Mouse (Mus musculus): Measurements from ENCODE around the gene Gm12184. TPM values are rescaled to one million over a fixed set of nuclear protein-coding genes. Genes with fewer than 3 reads are reported as not detected.

Gene Gm12184
- polyA plus RNA-seq, 1 experiment from 2014 or later: 13.6 TPM

DNA sequence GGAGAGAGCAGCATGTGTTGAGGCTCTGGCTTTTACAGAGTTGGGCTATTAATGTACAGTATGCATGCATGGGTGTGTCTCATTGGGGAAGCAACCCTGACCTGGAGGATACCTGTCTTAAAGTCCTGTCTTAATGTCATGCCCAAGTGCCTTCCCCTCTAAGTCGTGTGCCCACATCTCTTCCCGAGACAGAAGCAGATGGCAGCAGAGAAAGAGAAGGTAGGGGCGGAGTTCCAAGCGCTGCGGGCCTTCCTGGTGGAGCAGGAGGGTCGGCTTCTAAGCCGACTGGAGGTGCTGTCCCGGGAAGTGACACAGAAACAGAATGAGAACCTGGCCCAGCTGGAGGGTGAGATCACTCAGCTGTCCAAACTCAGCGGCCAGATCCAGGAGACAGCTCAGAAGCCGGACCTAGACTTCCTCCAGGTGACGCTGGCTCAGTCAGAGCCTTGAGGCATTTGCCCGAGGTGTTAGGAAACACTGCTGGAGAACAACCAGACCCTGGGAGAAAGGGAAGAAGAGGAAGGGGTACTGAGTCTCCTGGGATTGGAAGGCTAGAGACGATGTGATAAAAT is 18.9 kb upstream of the Gm12184 start:
- Histone ChIP-seq H3K9me3 (no peaks in the 10 kb centered on the region), H3K4me2 (peak overlapping the region; percentile 16; the same call in 1 of the 2 replicates), H3K36me3 (no peaks in the 10 kb centered on the region), H3K27ac (no peak overlapping the region), H3K4me3 (replicated peaks) (no peak overlapping the region), H3K9ac (replicated peaks) (no peak overlapping the region), H3K4me1 (replicated peaks) (no peaks in the 10 kb centered on the region; the same call in 1 of the 2 replicates), H3K27me3 (peaks cover 28% of the 10 kb centered on the region)
- no peak for ATAC-seq (ENCODE audit: insufficient number of reproducible peaks, insufficient read depth, low FRiP score, low TSS enrichment, low read depth)
- 22% methylated on average over 13 of the region's 13 CpGs for WGBS

DNA sequence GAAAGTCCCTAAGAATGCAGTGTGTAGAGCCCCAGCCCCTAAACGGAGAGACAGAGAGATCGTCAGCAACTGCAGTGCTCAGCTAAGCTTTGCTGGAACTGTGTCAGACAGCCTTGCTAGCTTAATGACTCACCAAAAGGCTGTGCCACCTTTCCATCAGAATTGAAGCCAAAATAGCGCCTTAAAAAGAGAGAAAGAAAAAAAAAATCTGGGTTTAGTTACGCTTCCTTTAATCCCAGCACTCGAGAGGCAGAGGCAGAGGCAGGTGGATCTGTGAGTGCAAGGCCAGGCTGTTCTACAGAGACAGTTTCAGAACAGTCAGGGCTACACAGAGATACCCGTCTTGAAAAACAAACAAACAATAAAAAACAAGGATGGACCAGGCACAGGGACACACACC is 17.9 kb upstream of the Gm12184 start:
- H3K27ac ChIP-seq: no peak overlapping the region
- no peak overlapping the region for H3K9ac ChIP-seq (replicated peaks)
- H3K9me3 ChIP-seq: no peaks in the 10 kb centered on the region
- ATAC-seq (ENCODE audit: insufficient number of reproducible peaks, insufficient read depth, low FRiP score, low TSS enrichment, low read depth): no peak
- H3K4me1 ChIP-seq (replicated peaks): no peaks in the 10 kb centered on the region; the same call in 1 of the 2 replicates
- no peak overlapping the region for H3K4me3 ChIP-seq (replicated peaks)
- H3K27me3 ChIP-seq: peaks cover 25% of the 10 kb centered on the region
- no peak overlapping the region for H3K4me2 ChIP-seq
- 54% methylated on average over 6 of the region's 6 CpGs for WGBS
- no peaks in the 10 kb centered on the region for H3K36me3 ChIP-seq

DNA sequence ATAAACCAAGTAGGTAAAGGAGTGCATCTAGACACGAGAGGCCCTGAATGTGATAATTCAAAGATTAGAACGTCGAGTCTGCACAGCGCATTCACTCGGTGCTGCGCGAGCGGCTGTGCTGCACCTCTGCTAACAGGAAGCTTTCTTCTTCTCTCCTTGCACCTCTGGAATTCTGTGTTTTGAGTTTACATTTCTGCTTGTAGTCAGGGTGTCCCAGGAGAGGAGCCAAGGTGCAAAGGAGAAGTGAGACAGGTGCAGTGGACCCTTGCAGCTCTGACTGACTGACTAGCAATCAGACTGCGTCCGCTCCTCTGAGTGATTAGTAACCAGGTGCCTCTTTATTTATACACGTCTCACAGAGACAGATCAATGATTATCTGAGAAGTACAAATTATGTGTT is 16.7 kb upstream of the Gm12184 start:
- WGBS: 86% methylated on average over 11 of the region's 11 CpGs
- H3K4me2 ChIP-seq: no peak overlapping the region
- no peaks in the 10 kb centered on the region for H3K36me3 ChIP-seq
- peaks cover 19% of the 10 kb centered on the region for H3K27me3 ChIP-seq
- H3K4me1 ChIP-seq (replicated peaks): peaks cover 5% of the 10 kb centered on the region; the same call in 1 of the 2 replicates
- no peak for ATAC-seq (ENCODE audit: insufficient number of reproducible peaks, insufficient read depth, low FRiP score, low TSS enrichment, low read depth)
- H3K4me3 ChIP-seq (replicated peaks): no peak overlapping the region
- H3K27ac ChIP-seq: no peak overlapping the region
- H3K9me3 ChIP-seq: no peaks in the 10 kb centered on the region
- no peak overlapping the region for H3K9ac ChIP-seq (replicated peaks)

DNA sequence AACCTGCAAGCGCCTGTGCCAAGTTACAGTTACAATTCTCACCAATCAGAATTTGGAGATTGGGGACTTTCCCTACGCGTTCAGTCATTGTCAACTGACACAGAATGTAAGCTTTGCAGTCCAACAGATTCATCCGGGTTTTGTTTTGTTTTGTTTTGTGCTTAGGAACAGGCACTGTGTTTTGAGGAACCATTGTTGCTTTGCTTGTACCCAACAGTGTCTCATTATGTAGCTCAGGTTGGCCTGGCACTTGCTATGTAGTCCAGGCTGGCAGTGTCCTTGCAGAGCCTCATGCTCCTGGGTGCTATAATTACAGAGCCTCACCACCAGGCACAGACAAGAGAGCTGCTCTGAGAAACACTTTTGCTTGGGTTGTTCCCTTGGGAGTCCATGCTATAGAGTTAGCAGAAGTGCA is 15.9 kb upstream of the Gm12184 start:
- H3K9me3 ChIP-seq: no peaks in the 10 kb centered on the region
- no peak overlapping the region for H3K9ac ChIP-seq (replicated peaks)
- WGBS: 83% methylated on average over 4 of the region's 4 CpGs
- ATAC-seq (ENCODE audit: insufficient number of reproducible peaks, insufficient read depth, low FRiP score, low TSS enrichment, low read depth): no peak
- H3K4me1 ChIP-seq (replicated peaks): peaks cover 8% of the 10 kb centered on the region; the same call in 1 of the 2 replicates
- no peak overlapping the region for H3K4me3 ChIP-seq (replicated peaks)
- H3K27me3 ChIP-seq: peaks cover 17% of the 10 kb centered on the region
- no peak overlapping the region for H3K27ac ChIP-seq
- no peaks in the 10 kb centered on the region for H3K36me3 ChIP-seq
- H3K4me2 ChIP-seq: no peak overlapping the region

DNA sequence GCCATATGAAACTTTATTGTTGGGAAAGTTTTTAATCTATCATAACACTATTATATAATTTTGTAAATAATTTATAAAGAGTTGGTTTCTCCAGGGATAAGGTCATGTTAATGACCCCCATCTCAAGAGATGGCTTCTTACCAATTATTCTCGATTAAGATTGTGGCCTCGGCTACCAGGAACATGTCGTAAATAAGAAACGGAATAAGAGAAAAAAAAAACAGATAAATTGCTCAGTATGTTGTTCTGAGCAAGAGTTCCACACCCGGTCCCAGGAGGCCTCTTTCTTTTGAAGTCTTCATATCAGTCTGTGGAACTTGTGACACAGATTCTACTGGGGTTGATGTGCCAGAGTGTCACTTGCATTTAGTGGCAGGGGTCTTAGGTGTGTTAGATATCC is 14.8 kb upstream of the Gm12184 start:
- Histone ChIP-seq H3K4me2 (no peak overlapping the region), H3K27me3 (peaks cover 28% of the 10 kb centered on the region), H3K4me3 (replicated peaks) (no peak overlapping the region), H3K27ac (no peak overlapping the region), H3K9me3 (no peaks in the 10 kb centered on the region), H3K4me1 (replicated peaks) (peaks cover 13% of the 10 kb centered on the region; the same call in 1 of the 2 replicates), H3K36me3 (no peaks in the 10 kb centered on the region), H3K9ac (replicated peaks) (no peak overlapping the region)
- WGBS: 86% methylated on average over 5 of the region's 5 CpGs
- no peak for ATAC-seq (ENCODE audit: insufficient number of reproducible peaks, insufficient read depth, low FRiP score, low TSS enrichment, low read depth)

DNA sequence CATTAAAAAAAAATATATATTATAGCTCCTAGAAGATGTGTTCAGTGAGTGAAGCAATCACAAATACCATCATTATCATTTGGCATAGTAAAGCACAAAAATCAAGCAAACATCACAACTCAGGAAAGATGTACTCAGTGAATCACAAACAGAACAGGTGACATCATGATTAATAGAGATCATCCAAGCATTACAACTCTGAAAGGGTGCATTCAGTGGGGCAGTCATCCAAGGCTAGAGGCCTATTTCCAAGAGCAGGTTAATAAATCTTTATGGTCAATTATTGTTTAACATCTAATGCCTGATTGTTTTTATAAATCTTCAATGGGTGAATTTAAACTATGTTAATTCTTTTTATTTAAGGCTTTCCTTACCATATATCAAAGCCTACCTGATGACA is 14.3 kb upstream of the Gm12184 start:
- Histone ChIP-seq H3K27me3 (peaks cover 28% of the 10 kb centered on the region), H3K9me3 (no peaks in the 10 kb centered on the region)

DNA sequence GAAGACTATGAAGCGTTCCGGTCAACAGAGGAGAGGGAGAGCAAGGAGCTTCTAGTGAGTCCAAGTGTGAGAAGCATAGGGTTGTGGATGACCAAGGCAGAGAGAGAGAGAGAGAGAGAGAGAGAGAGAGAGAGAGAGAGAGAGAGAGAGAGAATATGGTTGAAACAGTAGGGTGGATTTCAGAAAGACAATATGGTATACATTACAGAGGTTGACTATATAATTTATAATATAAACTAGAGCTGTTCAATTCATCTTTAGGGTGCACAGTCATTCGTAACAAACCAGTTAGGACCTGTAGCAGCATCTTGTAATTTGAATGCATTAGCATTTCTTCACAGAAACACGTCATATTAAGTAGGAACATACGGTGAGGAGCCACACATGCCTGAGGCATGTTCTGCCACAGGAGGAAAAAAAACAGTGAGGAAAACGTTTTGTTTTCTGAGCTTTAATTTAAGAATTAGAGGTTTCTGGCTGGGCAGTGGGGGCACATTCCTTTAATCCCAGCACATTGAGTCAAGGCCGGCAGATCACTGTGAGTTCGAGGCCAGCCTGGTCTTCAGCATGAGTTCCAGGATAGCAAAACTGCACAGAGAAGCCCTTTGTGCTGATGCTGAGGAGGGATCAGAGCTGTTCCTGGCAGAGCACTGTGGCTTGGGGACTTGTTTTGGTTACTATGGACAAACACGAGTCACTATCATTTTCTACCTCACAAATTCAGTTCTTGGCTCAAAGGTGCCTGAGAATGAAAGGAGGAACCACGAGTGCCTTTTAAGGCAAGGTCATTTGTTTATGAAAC is 12.6 kb upstream of the Gm12184 start:
- Histone ChIP-seq H3K27me3 (peaks cover 26% of the 10 kb centered on the region), H3K9me3 (no peaks in the 10 kb centered on the region), H3K4me1 (replicated peaks) (peaks cover 13% of the 10 kb centered on the region; the same call in 1 of the 2 replicates), H3K4me2 (peak overlapping the region; percentile 86), H3K36me3 (no peaks in the 10 kb centered on the region), H3K9ac (replicated peaks) (no peak overlapping the region), H3K27ac (no peak overlapping the region), H3K4me3 (replicated peaks) (peak overlapping the region; percentile 92)
- WGBS: 70% methylated on average over 10 of the region's 10 CpGs
- no peak for ATAC-seq (ENCODE audit: insufficient number of reproducible peaks, insufficient read depth, low FRiP score, low TSS enrichment, low read depth)

More for the DNA sequence above, 14.3 kb upstream of the Gm12184 start:
- ATAC-seq (ENCODE audit: insufficient number of reproducible peaks, insufficient read depth, low FRiP score, low TSS enrichment, low read depth): no peak
- no peak overlapping the region for H3K4me3 ChIP-seq (replicated peaks)
- H3K27ac ChIP-seq: no peak overlapping the region
- H3K4me1 ChIP-seq (replicated peaks): peaks cover 13% of the 10 kb centered on the region; the same call in 1 of the 2 replicates
- no peak overlapping the region for H3K9ac ChIP-seq (replicated peaks)
- no peak overlapping the region for H3K4me2 ChIP-seq
- H3K36me3 ChIP-seq: no peaks in the 10 kb centered on the region

DNA sequence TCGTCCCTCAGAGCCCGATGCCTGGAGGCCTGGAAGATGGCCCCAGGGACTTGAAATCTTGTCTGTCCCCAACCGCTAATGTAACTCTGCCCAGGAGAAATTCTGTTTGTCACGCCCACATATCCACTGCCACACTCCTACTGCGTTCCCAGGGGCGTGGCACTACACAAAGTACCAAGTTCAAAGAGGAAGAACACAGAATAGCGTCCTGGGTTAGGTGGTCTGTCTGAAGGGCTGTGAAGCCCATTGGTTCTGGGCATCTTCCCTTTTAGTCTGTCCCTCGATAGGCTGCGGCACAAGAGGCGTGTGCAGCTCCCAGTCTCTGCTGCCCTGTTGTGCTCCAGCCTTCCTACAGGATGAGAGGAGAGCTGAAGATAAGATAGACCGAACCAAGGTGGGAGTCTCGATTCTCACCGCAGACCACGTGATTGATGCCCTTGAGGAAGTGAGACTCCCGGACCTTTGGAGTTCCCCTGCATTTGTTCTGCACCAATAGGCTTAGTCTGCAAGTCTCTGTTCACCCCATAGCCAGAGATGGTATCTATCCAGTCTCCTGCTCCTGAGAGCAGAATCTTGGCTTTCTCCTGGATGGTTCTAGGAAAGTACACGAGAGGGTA is 11.8 kb upstream of the Gm12184 start:
- Histone ChIP-seq H3K9ac (replicated peaks) (peak overlapping the region; percentile 77), H3K36me3 (no peaks in the 10 kb centered on the region), H3K4me3 (replicated peaks) (peak overlapping the region; percentile 92), H3K9me3 (no peaks in the 10 kb centered on the region), H3K4me1 (replicated peaks) (peaks cover 13% of the 10 kb centered on the region; the same call in 1 of the 2 replicates), H3K27ac (no peak overlapping the region), H3K27me3 (peaks cover 26% of the 10 kb centered on the region), H3K4me2 (peak overlapping the region; percentile 86)
- no peak for ATAC-seq (ENCODE audit: insufficient number of reproducible peaks, insufficient read depth, low FRiP score, low TSS enrichment, low read depth)
- 3% methylated on average over 16 of the region's 16 CpGs for WGBS

DNA sequence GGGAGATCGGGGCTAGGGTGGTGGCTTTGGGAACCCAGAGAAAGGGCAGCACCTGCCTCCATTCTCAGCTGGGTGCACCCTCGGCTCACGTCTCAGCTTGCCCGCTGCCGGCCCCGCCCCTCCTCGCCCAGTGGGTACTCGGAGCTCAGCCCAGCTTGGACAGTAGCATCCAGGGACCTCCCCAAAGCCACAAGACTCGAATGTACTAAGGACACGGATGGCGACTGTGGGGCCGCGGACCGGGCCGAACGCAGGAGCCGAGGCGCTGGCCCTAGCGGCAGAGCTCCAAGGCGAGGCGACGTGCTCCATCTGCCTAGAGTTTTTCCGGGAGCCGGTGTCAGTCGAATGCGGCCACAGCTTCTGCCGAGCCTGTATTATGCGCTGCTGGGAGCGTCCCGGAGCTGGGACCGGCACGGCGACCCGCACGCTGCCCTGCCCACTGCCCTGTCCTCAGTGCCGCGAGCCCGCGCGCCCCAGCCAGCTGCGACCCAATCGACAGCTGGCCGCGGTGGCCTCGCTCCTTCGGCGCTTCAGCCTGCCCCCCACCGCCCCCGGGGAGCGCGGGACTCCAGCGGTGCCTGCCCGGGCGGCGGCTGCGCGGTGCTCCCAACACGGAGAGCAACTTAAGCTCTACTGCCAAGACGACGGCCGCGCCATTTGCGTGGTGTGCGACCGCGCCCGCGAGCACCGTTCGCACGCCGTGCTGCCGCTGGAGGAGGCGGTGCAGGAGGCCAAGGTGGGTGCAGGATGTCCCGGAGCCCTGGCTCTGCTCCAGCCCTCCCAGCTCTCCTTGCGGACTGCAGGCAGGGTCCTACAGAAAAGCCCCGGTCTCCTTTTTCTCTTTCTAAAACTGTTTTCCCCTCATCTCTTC is 11.1 kb upstream of the Gm12184 start:
- 0 out of 2 replicates have a peak overlapping the region, but pooled peaks have one; percentile 5 for H3K27ac ChIP-seq
- peak overlapping the region; percentile 77 for H3K9ac ChIP-seq (replicated peaks)
- H3K27me3 ChIP-seq: peaks cover 26% of the 10 kb centered on the region
- peak overlapping the region; percentile 86 for H3K4me2 ChIP-seq
- under 1% methylated on average over 77 of the region's 77 CpGs for WGBS
- no peaks in the 10 kb centered on the region for H3K36me3 ChIP-seq
- ATAC-seq (ENCODE audit: insufficient number of reproducible peaks, insufficient read depth, low FRiP score, low TSS enrichment, low read depth): peak; percentile 10; the same call in 1 of the 2 replicates
- H3K9me3 ChIP-seq: no peaks in the 10 kb centered on the region
- peaks cover 13% of the 10 kb centered on the region; the same call in 1 of the 2 replicates for H3K4me1 ChIP-seq (replicated peaks)
- peak overlapping the region; percentile 92 for H3K4me3 ChIP-seq (replicated peaks)

DNA sequence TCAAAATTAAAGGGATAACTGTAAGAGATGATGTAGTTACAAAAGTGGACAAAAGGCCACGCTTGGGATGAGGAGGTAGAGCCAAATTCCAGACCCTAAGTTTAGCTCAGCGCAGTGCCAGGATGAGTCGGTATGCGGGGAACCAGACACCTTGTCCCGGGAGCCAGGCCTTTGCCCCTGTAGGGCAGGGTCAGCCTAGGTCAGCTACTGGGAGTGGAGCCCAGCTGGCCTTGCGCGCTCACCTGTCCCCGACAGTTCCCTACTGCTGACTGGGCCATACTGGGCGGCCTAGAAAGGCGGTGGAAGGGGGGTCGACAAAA is 10.5 kb upstream of the Gm12184 start:
- H3K4me1 ChIP-seq (replicated peaks): peaks cover 13% of the 10 kb centered on the region; the same call in 1 of the 2 replicates
- peak overlapping the region; percentile 92 for H3K4me3 ChIP-seq (replicated peaks)
- no peaks in the 10 kb centered on the region for H3K9me3 ChIP-seq
- peak overlapping the region; percentile 86 for H3K4me2 ChIP-seq
- H3K27ac ChIP-seq: no peak overlapping the region
- ATAC-seq (ENCODE audit: insufficient number of reproducible peaks, insufficient read depth, low FRiP score, low TSS enrichment, low read depth): no peak
- H3K9ac ChIP-seq (replicated peaks): peak overlapping the region; percentile 77
- H3K27me3 ChIP-seq: peaks cover 26% of the 10 kb centered on the region
- no peaks in the 10 kb centered on the region for H3K36me3 ChIP-seq
- 4% methylated on average over 11 of the region's 11 CpGs for WGBS
